Mouse (Mus musculus) liver, adult 2 months (tissue): ENCODE data around the gene Myo18a. TPM values are rescaled to one million over a fixed set of nuclear protein-coding genes. Genes with fewer than 3 reads are reported as not detected.

Source experiments
- DNase-seq: peaks from one replicate; pipeline ENCODE4 v3.0.0-alpha.2; 2011; ENCODE audit warnings: low read depth, low spot score; ENCODE audit errors: extremely low read depth
- H3K27ac ChIP-seq: fragments of 200-500 bp; replicated peaks from 2 replicates; pipeline ENCODE4 v1.5.1; 2012; ENCODE audit warnings: low read depth, mild to moderate bottlenecking, control low read depth, inconsistent platforms, low read length; ENCODE audit not compliant: insufficient read depth
- H3K27me3 ChIP-seq: fragments of 200-500 bp; 2 replicates; pipeline ENCODE4 v1.6.1; 2012; ENCODE audit warnings: mild to moderate bottlenecking, moderate library complexity, low read length, inconsistent platforms; ENCODE audit not compliant: control insufficient read depth, insufficient read depth
- H3K36me3 ChIP-seq: fragments of 200-500 bp; 2 replicates; pipeline ENCODE4 v1.6.1; 2012; ENCODE audit warnings: low read length, inconsistent platforms; ENCODE audit not compliant: control insufficient read depth, insufficient read depth
- H3K4me1 ChIP-seq: fragments of 200-500 bp; 2 replicates; pipeline ENCODE4 v1.6.1; 2011; ENCODE audit warnings: low read length; ENCODE audit not compliant: control insufficient read depth, insufficient read depth
- H3K4me3 ChIP-seq: fragments of 200-500 bp; 2 replicates; pipeline ENCODE4 v1.5.1; 2011; ENCODE audit warnings: low read depth, mild to moderate bottlenecking, control low read depth, low read length, moderate library complexity; ENCODE audit not compliant: insufficient read depth
- H3K79me2 ChIP-seq: fragments of 200-500 bp; 2 replicates; pipeline ENCODE4 v1.6.1; 2012; ENCODE audit warnings: inconsistent platforms, mild to moderate bottlenecking, low read length, moderate library complexity; ENCODE audit not compliant: control insufficient read depth, insufficient read depth
- H3K9ac ChIP-seq: fragments of 200-500 bp; 2 replicates; pipeline ENCODE4 v1.6.1; 2012; ENCODE audit warnings: low read depth, mild to moderate bottlenecking, control low read depth, inconsistent platforms, low read length
- CTCF ChIP-seq: fragments of 200-500 bp; IDR thresholded peaks from 2 replicates; pipeline ENCODE4 v1.5.1; 2011; ENCODE audit warnings: low read depth, low read length, control low read depth
- POLR2A ChIP-seq: fragments of 200-500 bp; IDR thresholded peaks from 2 replicates; pipeline ENCODE4 v1.6.1; 2011; ENCODE audit warnings: low read length, control low read depth; ENCODE audit not compliant: insufficient read depth; ENCODE audit errors: extremely low read depth
- WGBS: fragments of 180-500 bp; shearing (Covaris S2); methylation state at CpG from one replicate; pipeline ENCODE4 v1.1.7; 2018; 5-methylcytosine and 5-hydroxymethylcytosine counted together
- polyA plus RNA-seq: library from polyadenylated mRNA; depleted of rRNA; stranded (reverse); fragments of >200 nt; gene quantifications from 2 replicates; pipeline ENCODE4 v1.2.3, GENCODE M21; 2012
- total RNA-seq: library from RNA; depleted of rRNA; stranded (reverse); fragments of >200 nt; gene quantifications from 2 replicates; pipeline ENCODE4 v1.2.3, GENCODE M21; 2014

Gene Myo18a
- total and polyA plus RNA-seq, 2 experiments, result 28.6 to 42.0 TPM

DNA sequence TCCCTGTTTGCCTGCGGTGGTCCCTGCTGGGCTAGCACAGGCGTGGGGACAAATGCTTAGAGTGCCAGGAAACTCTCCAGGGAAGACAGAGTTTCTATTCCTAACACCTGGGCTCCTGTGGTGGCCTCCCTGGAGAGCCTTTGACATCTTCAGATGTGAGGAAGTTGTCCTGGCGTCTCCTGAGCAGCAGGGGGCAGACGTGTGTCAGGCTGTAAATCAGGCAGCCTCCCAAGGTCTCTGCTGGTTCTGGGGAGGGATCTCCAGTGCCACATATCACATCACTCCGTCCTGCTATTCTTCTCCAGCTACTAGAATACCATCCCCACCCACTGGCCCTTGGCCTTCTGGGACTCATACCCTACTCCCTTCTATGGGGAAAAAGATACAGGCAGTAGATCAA is 62.8 kb downstream of the Myo18a start:
- no peak overlapping the region for H3K9ac ChIP-seq
- no peak overlapping the region for H3K27ac ChIP-seq
- no peak for TF ChIP-seq POLR2A
- peak; percentile 85 for TF ChIP-seq CTCF
- H3K27me3 ChIP-seq, result no peaks in the 10 kb centered on the region
- no peak overlapping the region for H3K4me3 ChIP-seq
- peak; percentile 27 for DNase-seq
- 48% methylated on average over 5 of the region's 5 CpGs for WGBS
- H3K36me3 ChIP-seq, result peaks cover 17% of the 10 kb centered on the region; the same call in 1 of the 2 replicates
- H3K4me1 ChIP-seq, result peaks cover 6% of the 10 kb centered on the region
- H3K79me2 ChIP-seq, result no peaks in the 10 kb centered on the region

DNA sequence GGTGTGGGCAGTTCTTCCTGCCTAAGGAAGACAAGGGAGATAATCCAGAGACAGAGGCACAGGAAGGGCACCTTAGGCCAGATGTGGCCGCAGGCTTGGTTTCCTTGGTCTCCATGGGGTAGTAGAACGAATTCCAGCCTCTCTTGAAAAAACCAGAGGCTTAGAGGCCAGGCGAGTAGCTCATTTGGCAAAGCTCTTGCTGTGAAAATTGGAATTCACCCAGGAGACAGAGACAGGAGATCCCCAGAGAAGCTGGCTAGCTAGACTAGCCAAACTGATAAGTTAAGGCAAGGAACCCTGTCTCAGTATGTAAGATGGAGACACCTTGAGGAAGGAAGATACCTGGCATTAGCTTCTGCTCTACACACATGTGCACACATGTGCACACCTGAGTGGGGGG is 63.3 kb downstream of the Myo18a start:
- H3K27ac ChIP-seq, result no peak overlapping the region
- H3K9ac ChIP-seq, result no peak overlapping the region
- H3K4me3 ChIP-seq, result no peak overlapping the region
- no peaks in the 10 kb centered on the region for H3K79me2 ChIP-seq
- no peak for DNase-seq
- WGBS, result 54% methylated on average over 3 of the region's 3 CpGs
- H3K4me1 ChIP-seq, result peaks cover 6% of the 10 kb centered on the region
- TF ChIP-seq POLR2A, result no peak
- H3K36me3 ChIP-seq, result peaks cover 15% of the 10 kb centered on the region; the same call in 1 of the 2 replicates
- H3K27me3 ChIP-seq, result no peaks in the 10 kb centered on the region

- peak; percentile 42 for DNase-seq
- Histone ChIP-seq H3K9ac (no peak overlapping the region), H3K36me3 (peaks cover 15% of the 10 kb centered on the region; the same call in 1 of the 2 replicates), H3K4me3 (no peak overlapping the region), H3K27me3 (no peaks in the 10 kb centered on the region), H3K4me1 (peaks cover 6% of the 10 kb centered on the region), H3K79me2 (no peaks in the 10 kb centered on the region), H3K27ac (no peak overlapping the region)
- 53% methylated on average over 18 of the region's 18 CpGs for WGBS
- TF ChIP-seq CTCF (peak; percentile 89), POLR2A (no peak)
These were observed 64.4 kb downstream of the Myo18a start for GRCm38 (mm10) chr11:77827241-77827995.

GRCm38 (mm10) chr11:77828163-77828562 is 65.1 kb downstream of the Myo18a start:
- Histone ChIP-seq H3K9ac (no peak overlapping the region), H3K4me3 (no peak overlapping the region), H3K27ac (no peak overlapping the region), H3K79me2 (no peaks in the 10 kb centered on the region), H3K27me3 (no peaks in the 10 kb centered on the region), H3K36me3 (peaks cover 16% of the 10 kb centered on the region; the same call in 1 of the 2 replicates), H3K4me1 (peaks cover 6% of the 10 kb centered on the region)
- DNase-seq, result no peak
- TF ChIP-seq CTCF, result no peak; the same call in 1 of the 2 replicates
- TF ChIP-seq POLR2A, result no peak
- WGBS, result 95% methylated on average over 5 of the region's 5 CpGs

DNA sequence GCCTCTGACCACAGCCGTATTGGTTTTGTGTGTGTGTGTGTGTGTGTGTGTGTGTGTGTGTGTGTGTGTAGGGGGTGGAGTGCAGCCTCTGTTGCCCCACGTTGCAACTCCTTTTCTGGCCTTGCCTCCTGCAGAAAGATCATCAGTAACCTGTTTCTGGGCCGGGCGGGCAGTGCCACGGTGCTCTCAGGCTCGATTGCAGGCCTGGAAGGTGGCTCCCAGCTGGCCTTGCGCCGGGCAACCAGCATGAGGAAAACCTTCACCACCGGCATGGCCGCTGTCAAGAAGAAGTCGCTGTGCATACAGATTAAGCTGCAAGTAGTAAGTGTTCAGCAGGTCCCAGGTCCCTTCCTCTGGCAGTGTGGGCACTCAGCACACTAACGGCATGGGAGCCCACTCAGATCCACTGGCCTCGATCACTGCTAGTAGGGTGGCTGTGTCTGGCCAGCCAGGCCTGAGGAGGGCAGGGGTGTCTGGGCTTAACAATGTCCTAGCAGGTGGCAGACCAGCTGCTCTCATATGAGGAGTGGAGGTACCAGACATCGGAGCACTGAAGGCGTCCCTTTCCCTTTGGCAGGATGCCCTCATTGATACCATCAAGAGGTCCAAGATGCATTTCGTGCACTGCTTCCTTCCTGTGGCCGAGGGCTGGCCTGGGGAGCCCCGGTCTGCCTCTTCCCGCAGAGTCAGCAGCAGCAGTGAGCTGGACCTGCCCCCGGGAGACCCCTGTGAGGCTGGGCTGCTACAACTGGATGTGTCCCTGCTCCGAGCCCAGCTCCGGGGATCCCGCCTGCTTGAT is 66.2 kb downstream of the Myo18a start:
- no peak overlapping the region for H3K4me3 ChIP-seq
- DNase-seq, result no peak
- peaks cover 6% of the 10 kb centered on the region for H3K4me1 ChIP-seq
- no peak for TF ChIP-seq POLR2A
- TF ChIP-seq CTCF, result no peak
- H3K27ac ChIP-seq, result no peak overlapping the region
- 82% methylated on average over 23 of the region's 23 CpGs for WGBS
- no peaks in the 10 kb centered on the region for H3K27me3 ChIP-seq
- no peak overlapping the region for H3K9ac ChIP-seq
- no peaks in the 10 kb centered on the region for H3K79me2 ChIP-seq
- H3K36me3 ChIP-seq, result peaks cover 12% of the 10 kb centered on the region; the same call in 1 of the 2 replicates
